8 mouse cellular contexts compared by ENCODE assay signal in genomic region chr19:9982852-9983542, GRCm38 (mm10). TPM values are rescaled to one million over a fixed set of nuclear protein-coding genes. Genes with fewer than 3 reads are reported as not detected.
DNase-seq lines count a peak whose midpoint lies in the region; ATAC-seq and TF ChIP-seq lines count a peak whose summit lies in the region.

No protein-coding gene starts in this region.

- peak overlapping the region; percentile 94 for H3K27ac ChIP-seq in hindbrain, embryonic 15.5 days (replicated peaks)
- H3K27ac ChIP-seq in limb, embryonic 14.5 days (replicated peaks; ENCODE audit: low read depth, low read length) = peak overlapping the region; percentile 91
- H3K27ac ChIP-seq in midbrain, embryonic 13.5 days = peak overlapping the region; percentile 92

- H3K27me3 ChIP-seq in hindbrain, embryonic 15.5 days = no peaks in the 10 kb centered on the region
- H3K27me3 ChIP-seq in limb, embryonic 14.5 days (ENCODE audit: control insufficient read depth, insufficient read depth, low read length) = no peaks in the 10 kb centered on the region
- H3K27me3 ChIP-seq in midbrain, embryonic 13.5 days = no peaks in the 10 kb centered on the region
- H3K27me3 ChIP-seq in splenic B cell, adult 2 months (ENCODE audit: control insufficient read depth, insufficient read depth, low read length, poor library complexity, severe bottlenecking) = no peaks in the 10 kb centered on the region

- DNase-seq in frontal cortex, postnatal 25 days (ENCODE audit: low spot score in 2 of 2) = no peak
- DNase-seq in c-Kit-negative CD71-positive TER-119-positive erythroid progenitor cells, embryonic 14.5 days (ENCODE audit: low read depth, low spot score) = peak; percentile 65
- peak; percentile 52 for DNase-seq in forelimb bud, embryonic 11.5 days (ENCODE audit: low read depth, low spot score)
- DNase-seq in limb, embryonic 14.5 days (ENCODE audit: low spot score) = peak; percentile 66
- peak; percentile 82 for DNase-seq in splenic B cell, adult 2 months (ENCODE audit: low read depth, low spot score)

- no peak for TF ChIP-seq POLR2A in limb, embryonic 14.5 days (IDR thresholded peaks at IDR 0.05; ENCODE audit: borderline replicate concordance, extremely low read depth, insufficient read depth, insufficient read length)

- peaks cover 20% of the 10 kb centered on the region for H3K4me1 ChIP-seq in hindbrain, embryonic 15.5 days (replicated peaks)
- H3K4me1 ChIP-seq in limb, embryonic 14.5 days (ENCODE audit: control insufficient read depth, insufficient read depth, low read length) = peaks cover 23% of the 10 kb centered on the region
- peaks cover 23% of the 10 kb centered on the region for H3K4me1 ChIP-seq in midbrain, embryonic 13.5 days (replicated peaks)

- H3K4me3 ChIP-seq in hindbrain, embryonic 15.5 days = peak overlapping the region; percentile 79
- peak overlapping the region; percentile 89 for H3K4me3 ChIP-seq in limb, embryonic 14.5 days (replicated peaks; ENCODE audit: low read length)
- H3K4me3 ChIP-seq in midbrain, embryonic 13.5 days (replicated peaks) = peak overlapping the region; percentile 94

- H3K9ac ChIP-seq in hindbrain, embryonic 15.5 days = peak overlapping the region; percentile 75
- H3K9ac ChIP-seq in limb, embryonic 14.5 days (ENCODE audit: low read depth, low read length, severe bottlenecking) = peak overlapping the region; percentile 86
- peak overlapping the region; percentile 87 for H3K9ac ChIP-seq in midbrain, embryonic 13.5 days (replicated peaks)

- peaks cover 15% of the 10 kb centered on the region for H3K36me3 ChIP-seq in hindbrain, embryonic 15.5 days
- peaks cover 24% of the 10 kb centered on the region for H3K36me3 ChIP-seq in limb, embryonic 14.5 days (ENCODE audit: control insufficient read depth, insufficient read depth, low read length)
- peaks cover 22% of the 10 kb centered on the region for H3K36me3 ChIP-seq in midbrain, embryonic 13.5 days
- H3K36me3 ChIP-seq in splenic B cell, adult 2 months (ENCODE audit: control insufficient read depth, insufficient read depth, low read length, poor library complexity, severe bottlenecking) = peaks cover 12% of the 10 kb centered on the region

- WGBS in hindbrain, embryonic 15.5 days = under 1% methylated on average over 31 of the region's 31 CpGs
- 1% methylated on average over 30 of the region's 31 CpGs for WGBS in limb, embryonic 14.5 days
- under 1% methylated on average over 31 of the region's 31 CpGs for WGBS in midbrain, embryonic 13.5 days

- ATAC-seq in frontal cortex, adult (ENCODE audit: low TSS enrichment) = peak; percentile 48
- peak; percentile 83 for ATAC-seq in hindbrain, embryonic 15.5 days (ENCODE audit: low FRiP score, low read depth)
- peak; percentile 76 for ATAC-seq in limb, embryonic 14.5 days (ENCODE audit: low FRiP score, low read depth)
- peak; percentile 87 for ATAC-seq in midbrain, embryonic 13.5 days

- H3K4me2 ChIP-seq in hindbrain, embryonic 15.5 days = peak overlapping the region; percentile 70
- H3K4me2 ChIP-seq in limb, embryonic 14.5 days (replicated peaks; ENCODE audit: low read depth, low read length, severe bottlenecking) = peak overlapping the region; percentile 87
- H3K4me2 ChIP-seq in midbrain, embryonic 13.5 days (replicated peaks) = peak overlapping the region; percentile 83

- no peaks in the 10 kb centered on the region for H3K9me3 ChIP-seq in hindbrain, embryonic 15.5 days
- H3K9me3 ChIP-seq in limb, embryonic 14.5 days (ENCODE audit: control insufficient read depth, low read length) = no peaks in the 10 kb centered on the region
- no peaks in the 10 kb centered on the region for H3K9me3 ChIP-seq in midbrain, embryonic 13.5 days

RNA-seq across cellular contexts. Expression of gene Fth1, which starts 2.6 kb away (rescaled TPM):
- polyA plus RNA-seq in hindbrain, embryonic 15.5 days (2015; fragmentation: Nextera tagmentation; extraction: Ambion mirVana) = 1,700 and 1,726 TPM in 2 replicates
- 663 and 670 TPM in 2 replicates for polyA plus RNA-seq in limb, embryonic 14.5 days (2012; rRNA removed)
- 1,538 and 1,580 TPM in 2 replicates for polyA plus RNA-seq in limb, embryonic 14.5 days (2014; fragmentation: Nextera tagmentation; extraction: Ambion mirVana)
- 1,344 and 1,356 TPM in 2 replicates for polyA plus RNA-seq in midbrain, embryonic 13.5 days (2015; fragmentation: Nextera tagmentation; extraction: Ambion mirVana)

RNA-seq across cellular contexts. Expression of gene Best1, which starts 18.4 kb away (rescaled TPM):
- 2.3 TPM in 2 replicates for polyA plus RNA-seq in hindbrain, embryonic 15.5 days (2015; fragmentation: Nextera tagmentation; extraction: Ambion mirVana)
- polyA plus RNA-seq in limb, embryonic 14.5 days (2012; rRNA removed) = 1.5 and 1.7 TPM in 2 replicates
- 1.5 and 1.9 TPM in 2 replicates for polyA plus RNA-seq in limb, embryonic 14.5 days (2014; fragmentation: Nextera tagmentation; extraction: Ambion mirVana)
- 1.8 and 2.0 TPM in 2 replicates for polyA plus RNA-seq in midbrain, embryonic 13.5 days (2015; fragmentation: Nextera tagmentation; extraction: Ambion mirVana)

RNA-seq across cellular contexts. Expression of gene Rab3il1, which starts 18.5 kb away (rescaled TPM):
- 20.7 and 22.3 TPM in 2 replicates for polyA plus RNA-seq in hindbrain, embryonic 15.5 days (2015; fragmentation: Nextera tagmentation; extraction: Ambion mirVana)
- polyA plus RNA-seq in limb, embryonic 14.5 days (2012; rRNA removed) = 36.1 and 42.8 TPM in 2 replicates
- polyA plus RNA-seq in limb, embryonic 14.5 days (2014; fragmentation: Nextera tagmentation; extraction: Ambion mirVana) = 43.9 and 49.6 TPM in 2 replicates
- polyA plus RNA-seq in midbrain, embryonic 13.5 days (2015; fragmentation: Nextera tagmentation; extraction: Ambion mirVana) = 21.0 and 21.4 TPM in 2 replicates

RNA-seq across cellular contexts. Expression of gene Fads3, which starts 58.4 kb away (rescaled TPM):
- polyA plus RNA-seq in hindbrain, embryonic 15.5 days (2015; fragmentation: Nextera tagmentation; extraction: Ambion mirVana) = 31.4 and 32.8 TPM in 2 replicates
- 40.8 and 57.7 TPM in 2 replicates for polyA plus RNA-seq in limb, embryonic 14.5 days (2012; rRNA removed)
- 10.6 and 11.5 TPM in 2 replicates for polyA plus RNA-seq in limb, embryonic 14.5 days (2014; fragmentation: Nextera tagmentation; extraction: Ambion mirVana)
- 8.7 and 9.1 TPM in 2 replicates for polyA plus RNA-seq in midbrain, embryonic 13.5 days (2015; fragmentation: Nextera tagmentation; extraction: Ambion mirVana)

Comparison
In these comparisons a context has a peak if more than half of its experiments do, and no peak if none do; other contexts are left out.
1. DNase-seq: peak in c-Kit-negative CD71-positive TER-119-positive erythroid progenitor cells, embryonic 14.5 days (single experiment), forelimb bud, embryonic 11.5 days (single experiment), limb, embryonic 14.5 days (single experiment) and splenic B cell, adult 2 months (single experiment); none in frontal cortex, postnatal 25 days (0 of 2).
2. Peak in every context shown above with its lines, with median percentiles within 50 percentile points of each other: ATAC-seq, H3K27ac ChIP-seq, H3K4me2 ChIP-seq, H3K4me3 ChIP-seq and H3K9ac ChIP-seq.